Mouse (Mus musculus) embryonic facial prominence, embryonic 14.5 days (tissue): ENCODE results near the gene Tssk4. TPM values are rescaled to one million over a fixed set of nuclear protein-coding genes. Genes with fewer than 3 reads are reported as not detected.

Experiments used
- ATAC-seq: fragments of 200-750 bp; cut with Nextera tagmentation; 2 replicates; pipeline ENCODE4 v1.8.0; 2017; ENCODE audit warnings: low read depth, moderate number of reproducible peaks, moderate TSS enrichment
- DNase-seq: peaks from one replicate; pipeline ENCODE4 v3.0.0-alpha.2; 2015; ENCODE audit warnings: low spot score
- H3K27ac ChIP-seq: fragments of 300-500 bp; sonication (generic); replicated peaks from 2 replicates; pipeline ENCODE4 v1.5.1; 2014; ENCODE audit warnings: low read depth, mild to moderate bottlenecking, low read length, moderate library complexity
- H3K27me3 ChIP-seq: fragments of 300-500 bp; sonication (generic); replicated peaks from 2 replicates; pipeline ENCODE4 v1.6.1; 2014; ENCODE audit warnings: low read length; ENCODE audit not compliant: control insufficient read depth, insufficient read depth
- H3K36me3 ChIP-seq: fragments of 300-500 bp; sonication (generic); 2 replicates; pipeline ENCODE4 v1.6.1; 2014; ENCODE audit warnings: low read length, mixed read lengths; ENCODE audit not compliant: control insufficient read depth, insufficient read depth
- H3K4me1 ChIP-seq: fragments of 300-500 bp; sonication (generic); 2 replicates; pipeline ENCODE4 v1.6.1; 2014; ENCODE audit warnings: antibody characterized with exemption, low read length; ENCODE audit not compliant: control insufficient read depth, insufficient read depth
- H3K4me2 ChIP-seq: fragments of 300-500 bp; sonication (generic); 2 replicates; pipeline ENCODE4 v1.6.1; 2014; ENCODE audit warnings: low read depth, mild to moderate bottlenecking, low read length, moderate library complexity, mixed read lengths
- H3K4me3 ChIP-seq: fragments of 300-500 bp; sonication (generic); 2 replicates; pipeline ENCODE4 v1.5.1; 2014; ENCODE audit warnings: low read depth, mild to moderate bottlenecking, low read length
- H3K9ac ChIP-seq: fragments of 300-500 bp; sonication (generic); 2 replicates; pipeline ENCODE4 v1.6.1; 2014; ENCODE audit warnings: low read depth, mild to moderate bottlenecking, low read length, moderate library complexity, mixed read lengths
- H3K9me3 ChIP-seq: fragments of 300-500 bp; sonication (generic); 2 replicates; pipeline ENCODE4 v1.6.1; 2016; ENCODE audit warnings: low read length; ENCODE audit not compliant: control insufficient read depth
- WGBS: fragments of 180-500 bp; shearing (Covaris S2); extraction: QIAGEN DNeasy Blood & Tissue Kit; methylation state at CpG from one replicate; pipeline ENCODE4 v1.1.7; 2014; 5-methylcytosine and 5-hydroxymethylcytosine counted together
- polyA plus RNA-seq: library from polyadenylated mRNA; unstranded; fragments of >200 nt; fragmentation: Nextera tagmentation; extraction: Ambion mirVana; gene quantifications from 2 replicates; pipeline ENCODE4 v1.2.1, GENCODE M21; 2014

The Tssk4 gene
- polyA plus RNA-seq, 1 experiment from 2014 or later: 0.97 TPM

DNA sequence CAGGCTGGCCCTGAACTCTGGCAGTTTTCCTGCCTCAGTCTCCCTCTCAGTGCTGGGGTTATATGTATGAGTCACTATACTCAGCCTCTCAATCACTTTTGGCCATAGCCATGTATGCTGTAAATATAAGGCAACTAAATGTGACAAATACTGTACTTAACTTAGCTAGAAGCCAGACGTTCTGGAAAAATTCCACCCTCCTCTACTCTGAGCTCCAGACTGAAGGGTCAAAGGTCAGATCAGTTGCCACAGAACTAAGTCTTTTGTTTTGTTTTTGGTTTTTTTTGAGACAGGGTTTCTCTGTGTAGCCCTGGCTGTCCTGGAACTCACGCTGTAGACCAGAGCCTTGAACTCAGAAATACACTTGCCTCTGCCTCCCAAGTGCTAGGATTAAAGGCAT, 34.1 kb upstream of the Tssk4 start:
- WGBS: 39% methylated on average over 2 of the region's 2 CpGs
- no peak overlapping the region for H3K9ac ChIP-seq
- no peak overlapping the region for H3K27ac ChIP-seq
- H3K9me3 ChIP-seq: no peaks in the 10 kb centered on the region
- DNase-seq (no peak), ATAC-seq (no peak)
- H3K27me3 ChIP-seq: no peaks in the 10 kb centered on the region
- no peak overlapping the region for H3K4me2 ChIP-seq
- no peaks in the 10 kb centered on the region for H3K36me3 ChIP-seq
- H3K4me1 ChIP-seq: peaks cover 4% of the 10 kb centered on the region; the same call in 1 of the 2 replicates
- no peak overlapping the region for H3K4me3 ChIP-seq

DNA sequence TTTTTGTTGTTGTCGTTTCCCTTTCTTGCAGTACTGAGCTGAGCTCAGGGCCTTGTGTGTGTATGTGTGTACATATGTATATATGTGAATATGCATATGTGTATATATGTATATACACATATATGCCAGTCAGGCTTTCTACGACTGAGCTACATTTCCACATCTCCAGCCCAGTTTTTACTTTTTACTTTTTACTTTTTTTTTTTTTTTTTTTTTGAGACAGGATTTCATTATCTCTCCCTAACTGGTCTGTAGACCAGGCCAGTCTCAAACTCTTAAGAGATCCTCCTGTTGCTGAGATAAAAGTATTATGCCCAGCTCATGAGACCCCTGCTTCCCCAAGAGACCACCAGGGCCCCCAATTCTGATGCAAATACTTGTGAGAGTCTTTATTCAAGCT, 33.1 kb upstream of the Tssk4 start:
- no peaks in the 10 kb centered on the region for H3K36me3 ChIP-seq
- no peak overlapping the region for H3K9ac ChIP-seq
- no peak overlapping the region for H3K4me2 ChIP-seq
- H3K9me3 ChIP-seq: no peaks in the 10 kb centered on the region
- no peak overlapping the region for H3K27ac ChIP-seq
- DNase-seq: no peak
- ATAC-seq: no peak
- no peaks in the 10 kb centered on the region for H3K27me3 ChIP-seq
- H3K4me3 ChIP-seq: no peak overlapping the region
- 92% methylated on average over 2 of the region's 2 CpGs for WGBS
- H3K4me1 ChIP-seq: peaks cover 4% of the 10 kb centered on the region; the same call in 1 of the 2 replicates

DNA sequence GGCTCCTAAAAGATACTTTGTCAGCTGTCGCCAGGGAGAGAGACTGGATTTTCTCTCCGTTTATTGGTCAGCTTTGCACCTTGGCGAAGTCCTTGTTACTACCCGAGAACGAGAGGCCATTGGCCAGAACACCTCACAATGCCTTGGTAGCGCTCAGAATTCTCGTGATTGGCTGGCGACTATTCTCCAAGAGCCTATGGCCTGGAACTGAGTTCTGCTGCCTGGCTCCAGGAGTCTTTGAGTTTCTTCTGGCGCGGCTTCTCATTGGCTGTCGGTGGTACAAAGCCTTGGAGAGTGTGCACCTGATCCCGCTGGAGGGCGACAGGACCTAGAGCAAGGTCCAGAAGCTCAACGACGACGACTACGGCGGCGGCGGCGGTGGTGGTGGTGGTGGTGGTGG, 32.2 kb upstream of the Tssk4 start, which contains the start of gene Rec8:
Gene Rec8, plus strand, starts transcription at position 216 of the 400 bp plus-strand sequence.
- H3K27me3 ChIP-seq: no peaks in the 10 kb centered on the region
- no peak within 1 kb of the TSS; the same call in 1 of the 2 replicates for H3K4me3 ChIP-seq
- no peak within 1 kb of the TSS for H3K27ac ChIP-seq
- H3K4me1 ChIP-seq: peaks cover 4% of the 10 kb centered on the region; the same call in 1 of the 2 replicates
- peak; percentile 69 for DNase-seq
- WGBS: 29% methylated on average over 18 of the region's 21 CpGs
- peak within 1 kb of the TSS; percentile 34 for H3K9ac ChIP-seq
- ATAC-seq: peak; percentile 84
- no peaks in the 10 kb centered on the region for H3K9me3 ChIP-seq
- H3K36me3 ChIP-seq: no peaks in the 10 kb centered on the region
- H3K4me2 ChIP-seq: peak within 1 kb of the TSS; percentile 32

DNA sequence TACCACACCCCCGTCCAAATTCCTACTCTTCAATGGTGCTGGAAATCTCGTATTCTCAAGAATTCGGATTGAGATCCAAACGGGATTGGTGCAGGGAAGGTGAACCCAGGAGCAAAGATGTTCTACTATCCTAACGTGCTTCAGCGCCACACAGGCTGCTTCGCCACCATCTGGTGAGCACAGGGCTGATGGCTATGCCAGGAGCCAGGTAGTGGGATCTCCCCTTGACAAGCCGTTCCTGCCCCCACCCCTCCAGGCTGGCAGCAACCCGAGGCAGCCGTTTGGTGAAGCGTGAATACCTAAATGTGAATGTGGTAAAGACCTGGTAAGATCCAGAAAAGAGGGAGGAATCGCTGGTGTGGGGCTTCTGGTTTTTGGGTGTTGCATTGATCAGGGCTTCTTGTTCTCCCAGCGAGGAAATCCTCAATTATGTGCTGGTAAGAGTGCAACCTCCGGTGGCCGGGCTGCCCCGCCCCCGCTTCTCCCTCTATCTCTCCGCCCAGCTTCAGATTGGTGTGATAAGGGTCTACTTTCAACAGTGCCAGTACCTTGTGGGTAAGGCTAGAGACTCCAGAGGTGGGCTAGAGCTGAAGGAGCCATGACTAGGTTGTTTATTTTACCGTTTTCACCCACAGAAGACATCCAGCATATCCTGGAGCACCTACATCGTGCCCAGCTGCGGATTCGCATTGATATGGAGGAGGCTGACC, 31.3 kb upstream of the Tssk4 start:
- ATAC-seq (no peak), DNase-seq (no peak)
- Histone ChIP-seq H3K27ac (no peak overlapping the region), H3K36me3 (peaks cover 3% of the 10 kb centered on the region; the same call in 1 of the 2 replicates), H3K27me3 (no peaks in the 10 kb centered on the region), H3K4me1 (peaks cover 4% of the 10 kb centered on the region; the same call in 1 of the 2 replicates), H3K4me2 (peak overlapping the region; percentile 32), H3K4me3 (no peak overlapping the region; the same call in 1 of the 2 replicates), H3K9ac (peak overlapping the region; percentile 34), H3K9me3 (no peaks in the 10 kb centered on the region)
- WGBS: 38% methylated on average over 22 of the region's 22 CpGs

DNA sequence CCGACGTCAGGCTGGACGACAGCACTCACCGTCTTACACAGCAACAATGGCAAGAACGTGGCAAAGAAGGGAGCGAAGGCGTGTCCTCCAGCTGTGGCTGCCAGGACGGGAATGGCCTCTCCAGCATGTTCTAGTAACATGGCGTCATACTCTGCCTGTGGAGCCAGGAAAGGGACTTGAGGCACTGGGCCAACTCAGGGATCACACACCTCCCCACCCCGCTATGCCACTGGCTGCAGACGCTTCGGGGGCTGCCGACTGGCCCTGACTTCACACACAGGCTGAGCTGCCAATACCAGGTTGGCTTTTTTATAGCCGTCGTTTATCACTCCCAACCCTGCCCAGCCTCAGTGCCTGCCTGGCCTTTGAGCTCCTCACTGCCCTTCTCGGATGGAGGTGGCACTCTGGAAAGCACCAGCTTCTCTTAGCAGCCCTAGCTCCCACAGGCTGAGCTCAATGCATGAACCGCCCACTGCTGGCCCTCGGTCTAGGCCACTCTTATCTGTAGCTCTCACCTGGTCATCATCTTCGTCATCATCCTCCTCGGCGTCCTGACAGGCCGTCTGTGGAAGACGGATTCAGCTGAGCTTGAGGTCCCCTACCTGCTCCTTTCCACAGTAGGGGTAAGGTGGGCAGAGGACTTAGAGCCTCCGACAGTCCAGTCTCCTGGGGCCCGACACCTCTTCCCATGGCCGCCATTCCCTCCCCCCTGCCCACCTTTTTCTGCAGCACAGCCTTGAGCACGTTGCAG, 21.7 kb upstream of the Tssk4 start:
- ATAC-seq (no peak; the same call in 1 of the 2 replicates), DNase-seq (no peak)
- Histone ChIP-seq H3K9me3 (no peaks in the 10 kb centered on the region), H3K4me1 (no peaks in the 10 kb centered on the region), H3K4me2 (no peak overlapping the region), H3K9ac (no peak overlapping the region), H3K27me3 (no peaks in the 10 kb centered on the region), H3K36me3 (peaks cover 99% of the 10 kb centered on the region), H3K27ac (no peak overlapping the region), H3K4me3 (no peak overlapping the region)
- 96% methylated on average over 25 of the region's 27 CpGs for WGBS

DNA sequence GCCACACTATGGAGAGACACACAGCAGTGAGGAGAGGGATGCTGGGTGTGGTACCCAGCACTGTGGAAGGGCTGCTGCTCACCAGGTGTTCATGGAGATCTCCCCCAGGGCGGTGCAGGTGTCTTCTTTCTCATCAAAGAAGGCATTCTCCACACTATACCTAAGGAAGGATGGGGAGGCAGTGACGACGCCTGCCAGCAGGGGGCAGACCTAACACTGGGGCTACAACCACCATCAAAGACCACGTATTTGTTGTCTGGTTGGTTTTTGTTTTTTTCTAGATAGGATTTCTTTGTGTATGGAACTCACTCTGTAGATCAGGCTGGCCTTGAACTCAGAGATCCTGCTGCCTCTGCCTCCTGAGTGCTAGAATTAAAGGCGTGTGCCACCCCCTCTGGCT, 20.7 kb upstream of the Tssk4 start:
- Histone ChIP-seq H3K4me1 (no peaks in the 10 kb centered on the region; the same call in 1 of the 2 replicates), H3K36me3 (peaks cover 96% of the 10 kb centered on the region), H3K9ac (no peak overlapping the region), H3K27ac (no peak overlapping the region), H3K9me3 (no peaks in the 10 kb centered on the region), H3K4me3 (no peak overlapping the region), H3K27me3 (no peaks in the 10 kb centered on the region), H3K4me2 (no peak overlapping the region)
- ATAC-seq (no peak), DNase-seq (no peak)
- 44% methylated on average over 5 of the region's 5 CpGs for WGBS

DNA sequence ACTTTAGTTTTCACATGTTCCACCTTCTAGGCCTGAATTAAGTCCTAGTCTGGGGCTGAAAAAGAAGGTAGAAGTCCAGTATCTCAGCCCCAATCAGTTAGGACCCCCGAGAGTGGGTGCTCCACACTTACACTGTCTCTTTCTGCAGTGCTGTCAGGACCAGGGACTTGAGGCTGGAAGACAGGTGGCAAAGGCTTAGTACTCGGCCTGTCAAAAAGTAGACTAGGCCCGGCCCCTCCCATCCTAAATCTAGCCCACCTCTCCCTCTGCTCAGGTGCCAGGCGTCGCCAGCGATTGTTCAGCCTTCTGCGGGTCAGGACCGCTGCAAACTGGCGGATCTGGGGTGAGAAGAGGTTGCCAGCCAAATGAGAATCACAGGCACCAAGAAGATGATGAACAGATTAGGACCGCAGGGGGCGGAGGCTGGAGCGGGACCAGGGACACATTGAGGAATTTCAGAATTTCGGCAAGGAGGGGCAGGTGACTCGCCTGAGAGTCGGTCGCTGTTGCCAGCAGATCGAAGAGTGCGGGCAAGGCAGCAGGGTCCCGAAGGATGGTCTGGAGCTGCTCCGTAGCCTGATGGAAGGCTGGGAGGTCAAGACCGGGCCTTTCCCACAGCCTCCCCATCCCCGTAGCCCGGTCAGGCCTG, 15.0 kb upstream of the Tssk4 start:
- peaks cover 5% of the 10 kb centered on the region for H3K4me1 ChIP-seq
- H3K27me3 ChIP-seq: no peaks in the 10 kb centered on the region
- H3K27ac ChIP-seq: peak overlapping the region; percentile 88
- DNase-seq (peak; percentile 36), ATAC-seq (peak; percentile 45)
- H3K36me3 ChIP-seq: peaks cover 78% of the 10 kb centered on the region
- H3K9ac ChIP-seq: peak overlapping the region; percentile 81
- no peaks in the 10 kb centered on the region for H3K9me3 ChIP-seq
- H3K4me3 ChIP-seq: peak overlapping the region; percentile 78
- 5% methylated on average over 22 of the region's 23 CpGs for WGBS
- H3K4me2 ChIP-seq: peak overlapping the region; percentile 70

DNA sequence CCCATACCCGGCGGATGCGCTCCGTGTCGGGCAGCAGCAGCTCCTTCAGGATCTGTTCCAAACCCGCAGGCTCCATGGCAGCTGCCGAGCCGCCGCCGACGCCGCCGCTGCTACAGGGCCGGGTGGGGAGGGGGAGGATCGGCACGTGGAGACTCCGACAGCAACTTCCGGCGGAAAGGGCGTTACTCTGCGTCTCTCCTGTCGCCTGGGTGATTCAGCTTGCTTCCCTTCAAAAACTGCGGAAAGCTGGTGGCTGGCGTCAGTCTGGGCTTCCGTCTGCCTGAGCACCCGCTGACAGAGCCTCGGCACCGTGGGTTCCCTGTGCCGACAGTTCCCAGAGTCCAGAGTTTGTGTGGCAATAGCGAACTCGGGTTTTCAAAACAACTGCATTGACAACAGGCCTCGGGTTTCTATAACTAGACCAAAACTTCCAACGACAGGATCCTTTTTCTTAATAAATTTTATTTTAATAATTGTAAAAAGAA, 14.4 kb upstream of the Tssk4 start, which contains the start of gene Ipo4:
Gene Ipo4, minus strand, starts transcription at position 435 of the 485 bp plus-strand sequence.
- H3K9me3 ChIP-seq: no peaks in the 10 kb centered on the region
- H3K27me3 ChIP-seq: no peaks in the 10 kb centered on the region
- H3K4me3 ChIP-seq: peak within 1 kb of the TSS; percentile 78
- peaks cover 5% of the 10 kb centered on the region for H3K4me1 ChIP-seq
- ATAC-seq (peak; percentile 93), DNase-seq (peak; percentile 96)
- WGBS: 2% methylated on average over 18 of the region's 33 CpGs
- peak within 1 kb of the TSS; percentile 88 for H3K27ac ChIP-seq
- peak within 1 kb of the TSS; percentile 70 for H3K4me2 ChIP-seq
- peak within 1 kb of the TSS; percentile 81 for H3K9ac ChIP-seq
- H3K36me3 ChIP-seq: peaks cover 78% of the 10 kb centered on the region
